Mouse (Mus musculus): ENCODE measurements around the gene Idi1. TPM values are rescaled to one million over a fixed set of nuclear protein-coding genes. Genes with fewer than 3 reads are reported as not detected.

The Idi1 gene
- polyA plus RNA-seq (2015; fragmentation: Nextera tagmentation; extraction: Ambion mirVana): 85.6 and 227 TPM in 2 replicates

DNA sequence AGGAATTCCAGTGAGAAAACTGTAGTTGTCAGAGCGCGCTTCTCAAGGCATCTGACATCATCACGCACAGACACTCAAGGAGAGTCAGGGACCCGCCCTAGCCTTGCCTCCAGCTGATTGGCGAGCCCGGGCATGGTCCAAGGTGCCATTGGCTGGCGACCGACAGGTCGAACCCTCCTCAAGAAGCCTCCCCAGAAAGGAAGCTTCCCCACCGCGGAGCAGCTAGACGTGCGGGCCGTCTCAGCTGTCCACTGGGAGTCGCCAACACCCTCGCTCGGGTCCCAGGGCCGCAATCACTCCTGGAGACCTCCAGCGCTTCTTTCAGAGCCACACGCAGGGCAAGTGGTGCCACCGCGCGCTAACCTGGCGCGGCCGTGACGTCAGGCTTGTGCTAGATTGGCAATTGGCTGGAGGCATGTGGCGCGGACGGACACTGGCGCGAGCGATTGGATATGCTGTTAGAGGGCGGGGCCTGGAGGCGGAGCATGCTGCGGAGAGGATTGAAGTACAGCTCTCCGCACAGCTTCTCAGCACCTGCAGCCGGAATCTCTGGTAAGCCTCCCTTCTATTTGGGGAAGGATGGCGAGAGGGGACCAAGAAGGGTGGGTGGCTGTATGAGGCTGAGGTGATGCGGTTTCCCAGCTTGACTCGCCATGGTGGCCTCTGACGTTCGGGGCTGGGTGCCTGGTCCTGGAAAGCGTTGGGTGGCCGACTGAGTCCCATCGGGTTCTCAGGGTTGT, at the start of gene Idi1:
Gene Idi1 (plus strand): TSS at position 57 of the 740 bp plus-strand sequence.

GRCm38 (mm10) chr13:8871314-8871962, 13.9 kb upstream of the Idi1 start, which contains the start of gene Wdr37:
Gene Wdr37 (minus strand): TSS chr13:8871909.

Small RNA genes lying within 50 kb of the gene (microRNA-seq; reads per million reads assigned to microRNA genes)
- gene Gm22750: not detected

Other genes starting within 250 kb of the Idi1 start
- gene Wdr37, start 13.6 kb upstream of the Idi1 start, polyA plus RNA-seq (2015; fragmentation: Nextera tagmentation; extraction: Ambion mirVana): 10.0 and 11.0 TPM in 2 replicates
- gene Gm9745, start 62.7 kb downstream of the Idi1 start, polyA plus RNA-seq (2015; fragmentation: Nextera tagmentation; extraction: Ambion mirVana): not detected in 2 replicates
- not detected in 2 replicates for gene Idi2, start 67.4 kb downstream of the Idi1 start, polyA plus RNA-seq (2015; fragmentation: Nextera tagmentation; extraction: Ambion mirVana)
- gene Gtpbp4, start 110.6 kb downstream of the Idi1 start, polyA plus RNA-seq (2015; fragmentation: Nextera tagmentation; extraction: Ambion mirVana): 47.3 and 52.7 TPM in 2 replicates
- 16.3 and 19.7 TPM in 2 replicates for gene Larp4b, start 208.4 kb downstream of the Idi1 start, polyA plus RNA-seq (2015; fragmentation: Nextera tagmentation; extraction: Ambion mirVana)

All from urinary bladder, postnatal 0 days (tissue).